Mouse (Mus musculus) kidney, postnatal 36 days (tissue): Measurements from ENCODE around the gene Gm17571.

Experiments
- DNase-seq, 2 experiments: peaks; one replicate each; pipeline ENCODE4 v3.0.0; 2021 to 2022; ENCODE audit warnings: mixed read lengths in 2 of 2

Gene Gm17571

DNA sequence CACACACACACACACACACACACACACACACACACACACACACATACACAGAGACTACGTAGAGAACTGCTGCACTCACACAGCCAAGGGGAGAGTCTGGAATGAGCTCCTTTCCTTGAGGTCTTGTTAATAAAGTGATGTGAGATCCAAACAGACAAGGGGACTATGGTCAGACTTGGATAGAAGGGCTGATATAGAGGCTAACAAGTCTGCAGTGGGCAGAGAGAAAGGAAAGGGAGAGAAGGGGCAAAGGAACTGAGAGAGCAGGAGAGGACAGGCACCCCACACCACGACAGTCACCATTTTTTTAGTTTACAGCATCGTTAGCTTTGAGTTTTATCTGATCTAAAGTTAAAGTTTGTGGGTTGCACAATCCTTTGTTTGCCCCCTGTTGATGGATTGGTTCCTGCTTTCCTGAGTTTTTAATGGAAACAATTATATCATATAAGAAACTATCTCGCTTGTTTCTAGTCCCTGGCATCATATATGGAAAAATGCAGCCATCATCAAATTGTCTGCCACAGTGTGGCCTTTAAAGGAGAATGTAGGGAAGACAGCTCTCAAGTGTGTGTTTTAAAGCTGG lies at the start of gene Gm17571:
Gm17571 (minus strand) TSS at position 51 of the 583 bp plus-strand sequence.
- DNase-seq: no peak

- no peak for DNase-seq
Observed at GRCm38 (mm10) chr9:13495530-13495929, 49.0 kb upstream of the Gm17571 start.

DNA sequence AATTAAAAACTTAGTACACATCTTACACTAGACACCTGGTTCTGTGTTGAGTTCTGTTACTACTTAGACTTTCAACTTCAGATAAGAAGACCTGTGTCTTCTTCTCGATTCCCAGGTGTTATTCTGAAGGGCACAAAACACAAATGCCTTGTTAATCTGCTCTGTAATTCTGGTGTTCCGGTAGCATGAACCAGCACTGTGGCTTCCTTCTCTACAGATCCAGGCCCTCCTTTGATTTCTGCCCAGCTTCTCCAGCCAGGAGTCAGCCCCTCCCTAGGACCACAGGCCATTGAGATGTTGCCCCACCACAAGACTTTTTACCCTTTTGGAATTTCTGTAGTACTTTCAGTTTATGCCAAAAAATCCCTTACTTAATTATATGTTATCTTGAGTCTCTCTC lies 47.2 kb upstream of the Gm17571 start:
- DNase-seq: no peak

- no peak for DNase-seq
Observed at GRCm38 (mm10) chr9:13492807-13493206, 46.3 kb upstream of the Gm17571 start.

- no peak for DNase-seq
Observed at GRCm38 (mm10) chr9:13491854-13492620, 45.5 kb upstream of the Gm17571 start.

- no peak for DNase-seq
Observed at GRCm38 (mm10) chr9:13491107-13491506, 44.6 kb upstream of the Gm17571 start.

DNA sequence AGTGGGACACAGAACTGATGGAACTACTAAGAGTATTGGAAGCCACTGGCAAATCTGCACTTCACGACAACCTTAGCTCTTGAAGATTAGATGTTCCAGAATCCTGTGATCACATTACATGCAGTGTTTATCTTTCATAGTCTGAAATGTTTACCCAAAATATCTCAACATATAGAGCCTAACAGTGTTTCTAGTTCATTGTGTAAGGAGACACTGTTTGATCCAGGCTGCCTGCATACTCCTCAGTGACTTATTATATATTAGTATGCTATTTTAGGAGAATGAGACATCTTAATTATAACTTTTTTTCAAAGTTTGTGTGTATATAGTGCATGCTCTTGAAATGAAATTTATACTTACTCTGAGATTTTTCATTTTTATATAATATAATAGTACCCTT lies 39.4 kb upstream of the Gm17571 start:
- no peak for DNase-seq

GRCm38 (mm10) chr9:13484267-13485240 lies 38.0 kb upstream of the Gm17571 start:
- no peak for DNase-seq

DNA sequence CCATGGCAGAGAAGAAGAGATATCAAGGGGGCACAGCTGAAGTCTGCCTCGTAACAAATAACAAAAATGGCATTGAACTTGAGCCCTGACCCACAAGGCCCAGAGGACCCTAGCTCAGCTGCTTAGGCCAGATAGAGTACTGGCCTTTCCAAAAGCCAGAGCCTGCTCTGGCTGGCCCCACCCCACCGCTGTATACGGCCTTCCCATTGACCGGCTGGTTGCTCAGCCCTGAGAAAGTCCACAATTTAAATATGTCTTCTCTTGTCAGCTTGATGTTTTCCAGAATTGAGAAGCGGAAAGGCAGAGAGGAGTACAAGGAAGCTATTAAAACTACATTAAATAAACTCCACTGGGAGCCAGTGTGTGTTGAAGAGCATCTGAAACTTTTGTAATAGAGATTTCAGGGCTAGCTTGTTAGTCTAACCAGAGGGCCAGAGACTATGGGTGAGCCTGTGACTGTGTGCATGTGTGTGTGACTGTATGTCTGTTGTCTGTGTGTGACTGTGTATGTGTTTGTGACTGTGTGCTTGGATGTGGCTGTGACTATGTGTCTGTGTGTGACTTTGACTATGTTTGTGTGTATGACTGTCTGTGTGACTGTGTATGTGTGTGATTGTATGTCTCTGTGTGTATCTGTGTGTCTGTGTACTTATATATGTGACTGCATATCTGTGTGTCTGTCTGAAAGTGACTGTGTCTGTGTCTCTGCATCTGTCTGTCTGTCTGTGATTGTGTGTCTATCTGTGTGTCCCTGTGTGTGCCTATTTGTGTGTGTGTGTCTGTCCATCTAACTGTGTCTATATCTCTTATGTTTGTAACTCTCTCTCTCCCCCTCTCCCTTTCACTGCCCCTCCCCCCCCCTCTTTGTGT lies 36.9 kb upstream of the Gm17571 start:
- no peak for DNase-seq

DNA sequence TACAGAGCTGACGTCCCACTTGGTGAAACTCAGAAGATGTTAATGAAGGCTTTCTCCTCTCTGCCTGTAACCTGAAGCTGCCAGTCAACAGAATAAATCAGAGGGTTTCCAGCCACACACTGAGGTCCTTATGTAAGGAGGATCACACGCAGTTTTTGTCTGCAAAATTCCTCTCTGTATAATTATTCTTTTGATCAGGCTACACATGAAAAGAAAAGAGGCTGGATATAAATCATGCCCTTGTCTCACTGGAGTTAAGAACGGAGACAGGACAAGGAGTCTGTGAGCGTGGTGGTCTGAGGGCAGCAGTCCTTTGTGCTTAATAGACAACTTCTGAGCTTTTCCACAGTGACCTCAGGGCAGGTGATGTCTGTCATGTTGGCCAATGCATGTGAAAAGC lies 32.7 kb upstream of the Gm17571 start:
- no peak for DNase-seq

DNA sequence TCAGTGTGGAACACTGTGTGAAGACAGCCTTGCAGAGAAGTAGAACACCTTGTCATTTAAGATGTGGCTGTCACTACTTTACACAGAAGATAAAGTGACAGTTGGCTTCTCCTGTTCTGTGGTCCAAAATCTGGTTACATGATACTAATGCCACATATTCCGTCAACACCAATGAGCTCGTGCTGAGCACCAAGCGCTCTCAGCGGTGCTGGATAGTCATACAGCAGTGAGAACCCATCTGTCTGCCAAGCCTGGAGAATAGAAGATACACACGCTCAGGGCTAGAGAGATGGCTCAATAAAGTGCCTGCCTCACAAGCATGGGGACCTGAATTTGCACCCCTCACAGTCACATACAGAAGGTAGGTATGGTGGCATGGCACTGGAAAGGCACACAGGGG lies 28.4 kb upstream of the Gm17571 start:
- no peak for DNase-seq

DNA sequence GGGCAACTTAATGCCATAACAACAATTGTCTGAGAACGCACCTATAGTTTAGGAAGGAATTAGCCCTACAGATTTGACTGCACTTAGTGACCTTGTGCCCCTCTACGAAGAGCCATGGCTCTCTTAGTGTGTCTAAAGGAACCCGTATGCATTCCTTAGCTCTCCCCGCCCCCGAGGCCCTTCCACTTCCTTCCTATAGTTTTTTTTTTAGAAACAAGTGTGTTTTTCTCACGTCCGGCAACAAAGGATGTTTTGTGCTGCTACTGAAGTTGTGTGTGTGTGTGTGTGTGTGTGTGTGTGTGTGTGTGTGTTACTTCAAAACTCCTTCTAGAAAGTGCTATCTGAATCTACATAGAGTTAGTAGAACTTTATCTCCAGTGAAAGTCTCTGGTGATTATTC lies 23.5 kb upstream of the Gm17571 start:
- DNase-seq: peak; percentile 57 to 68

GRCm38 (mm10) chr9:13468778-13469177 lies 22.2 kb upstream of the Gm17571 start:
- DNase-seq: no peak

- DNase-seq: peak; percentile 34 to 39
Observed at GRCm38 (mm10) chr9:13467745-13468144, 21.2 kb upstream of the Gm17571 start.

DNA sequence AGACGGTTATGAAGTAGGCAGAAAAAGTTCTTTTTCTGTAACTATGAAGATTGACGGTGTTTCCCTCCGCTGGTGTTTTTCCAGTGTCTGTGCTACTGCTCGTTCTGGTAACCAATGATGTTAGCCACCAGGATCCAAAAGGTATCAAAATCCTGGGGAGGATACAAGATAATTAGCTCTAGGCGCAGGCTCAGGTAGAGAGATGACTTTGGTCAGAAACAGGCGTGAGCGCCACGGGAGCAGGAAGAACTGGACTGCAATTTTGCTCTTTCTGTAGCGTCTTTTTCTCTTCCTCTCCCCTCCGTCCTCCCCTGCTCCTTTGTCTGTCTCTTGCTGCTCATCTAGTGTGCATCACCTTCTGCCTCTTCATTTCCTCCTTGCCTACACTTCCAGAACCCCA lies 20.3 kb upstream of the Gm17571 start:
- no peak for DNase-seq

- peak; percentile 29 to 31 for DNase-seq
Observed at GRCm38 (mm10) chr9:13466351-13466750, 19.8 kb upstream of the Gm17571 start.

GRCm38 (mm10) chr9:13465358-13466020 lies 18.9 kb upstream of the Gm17571 start:
- no peak for DNase-seq

GRCm38 (mm10) chr9:13460926-13461325 lies 14.4 kb upstream of the Gm17571 start:
- no peak for DNase-seq

- no peak for DNase-seq
Observed at GRCm38 (mm10) chr9:13460012-13460411, 13.5 kb upstream of the Gm17571 start.

DNA sequence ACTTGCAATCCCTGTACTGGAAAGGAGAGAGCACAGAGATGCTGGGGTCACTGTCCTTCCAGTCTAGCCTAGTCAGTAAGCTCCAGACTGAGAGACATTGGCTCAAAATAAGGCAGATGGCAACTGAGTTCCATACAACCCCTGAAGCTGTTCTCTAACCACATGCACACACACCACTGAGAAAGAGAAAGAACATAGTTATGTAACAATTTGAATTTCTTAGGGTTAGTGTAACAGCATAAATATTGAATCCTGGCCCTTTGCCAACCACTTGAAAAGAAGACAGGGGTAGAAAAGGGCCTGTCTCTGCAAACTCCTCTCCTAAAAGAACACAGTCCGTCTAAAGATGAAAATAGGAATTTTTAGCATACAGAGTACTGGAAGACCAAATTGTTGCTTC lies 12.8 kb upstream of the Gm17571 start:
- DNase-seq: no peak

DNA sequence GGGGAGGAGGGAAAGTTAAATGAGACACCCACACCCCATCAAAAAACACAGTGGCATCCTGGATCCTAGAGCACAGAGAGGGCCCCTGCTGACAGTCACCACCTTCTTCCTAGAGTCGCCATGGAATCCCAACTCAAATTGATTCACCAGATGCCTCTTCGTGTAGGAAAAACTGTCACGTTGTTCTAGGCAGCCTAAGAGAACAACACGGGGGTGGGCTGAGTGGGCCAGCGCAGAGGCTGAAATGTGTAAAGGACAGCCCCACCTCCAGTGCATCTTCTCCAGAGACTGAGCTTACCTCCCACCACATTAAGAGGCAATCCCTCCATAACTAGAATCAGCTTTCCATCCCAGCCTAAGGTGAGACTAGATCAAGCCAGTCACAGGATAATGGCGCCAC lies 11.2 kb upstream of the Gm17571 start:
- no peak for DNase-seq

DNA sequence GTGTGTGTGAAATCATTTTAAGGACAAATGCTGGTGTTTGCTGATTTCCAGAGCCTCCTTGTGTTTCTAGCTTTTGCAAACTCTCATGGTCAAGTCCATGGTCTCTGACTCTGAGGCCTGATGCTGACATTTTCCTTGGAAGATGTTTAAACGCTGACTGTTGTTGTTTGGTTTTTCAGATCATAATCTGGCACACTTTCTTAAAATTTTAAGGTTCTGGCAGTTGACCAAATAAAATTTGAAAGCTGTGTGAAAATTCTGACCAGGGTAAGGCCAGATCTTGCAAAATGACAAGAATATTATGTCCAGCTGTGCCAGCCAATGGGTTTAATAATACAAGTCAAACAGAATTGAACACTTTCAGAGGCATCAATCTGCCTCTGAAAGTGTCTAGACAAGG lies 8.7 kb upstream of the Gm17571 start:
- no peak for DNase-seq
